Mouse (Mus musculus) embryonic facial prominence, embryonic 11.5 days (tissue): ENCODE results near the gene Nrf1. TPM values are rescaled to one million over a fixed set of nuclear protein-coding genes. Genes with fewer than 3 reads are reported as not detected.

Experiments used
- ATAC-seq: fragments of 200-750 bp; cut with Nextera tagmentation; replicated peaks from 2 replicates; pipeline ENCODE4 v1.8.0; 2017; ENCODE audit warnings: low read depth; ENCODE audit not compliant: insufficient number of reproducible peaks, low FRiP score, low TSS enrichment
- DNase-seq: peaks from one replicate; pipeline ENCODE4 v3.0.0-alpha.2; 2015; ENCODE audit warnings: low spot score
- H3K27ac ChIP-seq: fragments of 300-500 bp; sonication (generic); replicated peaks from 2 replicates; pipeline ENCODE4 v1.5.1; 2014; ENCODE audit warnings: mild to moderate bottlenecking, low read depth, low read length, control low read depth
- H3K27me3 ChIP-seq: fragments of 300-500 bp; sonication (generic); 2 replicates; pipeline ENCODE4 v1.6.1; 2014; ENCODE audit warnings: mild to moderate bottlenecking, low read length, moderate library complexity, mixed read lengths; ENCODE audit not compliant: control insufficient read depth, insufficient read depth
- H3K36me3 ChIP-seq: fragments of 300-500 bp; sonication (generic); replicated peaks from 2 replicates; pipeline ENCODE4 v1.6.1; 2014; ENCODE audit warnings: low read depth, mild to moderate bottlenecking, low read length, moderate library complexity, mixed read lengths; ENCODE audit not compliant: control insufficient read depth, insufficient read depth
- H3K4me1 ChIP-seq: fragments of 300-500 bp; sonication (generic); 2 replicates; pipeline ENCODE4 v1.6.1; 2014; ENCODE audit warnings: low read length, mixed read lengths; ENCODE audit not compliant: control insufficient read depth, insufficient read depth
- H3K4me2 ChIP-seq: fragments of 300-500 bp; sonication (generic); 2 replicates; pipeline ENCODE4 v1.6.1; 2014; ENCODE audit warnings: low read depth, mild to moderate bottlenecking, control low read depth, low read length, moderate library complexity
- H3K4me3 ChIP-seq: fragments of 300-500 bp; sonication (generic); 2 replicates; pipeline ENCODE4 v1.5.1; 2014; ENCODE audit warnings: low read depth, low read length, control low read depth
- H3K9ac ChIP-seq: fragments of 300-500 bp; sonication (generic); replicated peaks from 2 replicates; pipeline ENCODE4 v1.6.1; 2014; ENCODE audit warnings: mild to moderate bottlenecking, control low read depth, low read length
- H3K9me3 ChIP-seq: fragments of 300-500 bp; sonication (generic); replicated peaks from 2 replicates; pipeline ENCODE4 v1.6.1; 2016; ENCODE audit warnings: mild to moderate bottlenecking, low read length, inconsistent platforms, mixed read lengths; ENCODE audit not compliant: control insufficient read depth
- WGBS: fragments of 180-500 bp; shearing (Covaris S2); extraction: QIAGEN DNeasy Blood & Tissue Kit; methylation state at CpG from one replicate; pipeline ENCODE4 v1.1.7; 2014; 5-methylcytosine and 5-hydroxymethylcytosine counted together
- polyA plus RNA-seq: library from polyadenylated mRNA; unstranded; fragments of >200 nt; fragmentation: Nextera tagmentation; extraction: Ambion mirVana; gene quantifications from 2 replicates; pipeline ENCODE4 v1.2.1, GENCODE M21; 2014

Nrf1 gene
- polyA plus RNA-seq, 1 experiment from 2014 or later = 80.1 TPM

DNA sequence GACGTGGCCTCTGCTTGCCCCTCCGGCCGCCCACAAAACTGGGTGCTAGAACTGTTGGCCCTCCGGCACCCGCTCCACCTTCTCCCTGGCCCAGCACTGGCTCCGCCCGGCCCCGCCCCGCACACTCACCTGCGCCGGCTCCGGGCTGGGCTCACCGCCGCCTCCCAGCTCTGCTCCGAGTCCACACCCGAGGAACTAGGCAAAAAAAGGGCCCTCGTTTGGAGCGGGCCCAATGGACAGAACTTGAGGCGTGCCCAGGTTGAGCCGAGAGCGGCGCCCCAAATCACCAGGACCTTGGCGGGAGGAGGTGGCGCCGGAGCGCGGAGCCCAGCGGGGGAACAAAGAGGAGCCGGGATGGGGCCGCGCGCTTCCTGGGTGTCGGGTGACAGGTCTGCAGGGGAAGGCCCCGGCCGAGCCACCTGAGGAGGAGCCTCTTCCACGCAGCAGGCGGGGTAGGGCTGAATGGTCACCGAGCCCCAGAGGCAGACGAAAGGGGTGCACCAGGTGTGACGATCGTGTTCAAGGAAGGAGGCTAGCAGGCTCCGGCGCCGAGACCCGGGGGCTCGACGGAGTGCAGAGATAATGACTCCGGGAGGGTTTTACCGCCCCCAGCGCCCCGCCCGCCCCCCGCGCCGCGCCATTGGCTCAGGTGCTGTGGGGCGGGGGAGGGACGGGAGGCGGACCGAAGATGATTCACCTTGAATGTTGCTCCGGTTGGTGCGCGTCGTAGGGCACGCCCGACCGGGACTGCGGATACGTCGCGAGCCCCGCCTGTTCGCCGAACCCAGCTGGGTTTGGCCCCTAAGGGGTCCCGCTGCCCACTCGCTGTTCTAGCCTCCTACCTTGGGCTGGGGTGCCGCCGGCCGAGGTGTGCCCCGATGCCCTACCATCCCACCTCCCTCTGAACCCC lies 126.0 kb downstream of the Nrf1 start:
- peak; percentile 14; the same call in 1 of the 2 replicates for ATAC-seq

DNA sequence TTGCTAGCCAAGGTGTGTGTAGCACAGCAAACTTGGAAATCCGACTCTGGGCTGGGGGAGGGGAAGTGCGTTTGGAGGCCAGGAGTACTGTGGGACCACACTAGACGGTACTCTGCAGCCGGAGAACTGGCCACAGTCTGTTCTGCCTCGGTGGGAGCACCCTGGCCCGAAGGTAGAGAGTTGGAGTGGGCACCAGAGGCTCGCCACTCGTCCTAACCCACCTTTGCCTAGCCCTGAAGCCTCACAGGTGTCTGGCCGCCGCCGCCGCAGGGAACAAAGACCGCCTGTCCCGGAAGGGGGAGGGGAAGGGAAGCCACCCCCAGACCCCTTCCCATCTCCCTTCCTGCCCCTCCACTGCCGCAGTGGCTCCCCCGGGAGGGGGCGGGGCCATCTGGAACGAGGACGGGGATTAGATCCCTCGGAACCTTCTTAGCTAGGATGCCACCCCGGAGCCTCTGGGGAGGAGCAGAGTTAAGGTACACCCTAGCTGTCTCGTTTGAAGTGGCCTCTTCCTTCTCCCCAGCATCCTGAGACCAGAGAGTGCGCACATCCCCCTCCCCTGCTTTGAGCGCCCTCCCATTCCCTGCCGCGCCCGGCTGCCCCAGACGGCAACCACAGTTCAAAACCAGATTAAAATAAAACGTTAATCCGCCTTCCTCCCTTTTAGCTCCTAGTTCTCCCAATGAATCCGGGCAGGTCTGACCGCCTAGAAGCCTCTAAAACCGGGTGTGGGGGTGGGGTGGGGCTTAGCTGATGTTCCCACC lies 126.9 kb downstream of the Nrf1 start:
- H3K9me3 ChIP-seq = no peaks in the 10 kb centered on the region
- DNase-seq = peak; percentile 64
- H3K4me1 ChIP-seq = peaks cover 17% of the 10 kb centered on the region
- WGBS = under 1% methylated on average over 31 of the region's 33 CpGs
- peaks cover 78% of the 10 kb centered on the region for H3K27me3 ChIP-seq
- ATAC-seq = peak; percentile 17; the same call in 1 of the 2 replicates
- H3K9ac ChIP-seq = peak overlapping the region; percentile 35
- peak overlapping the region; percentile 43 for H3K4me3 ChIP-seq
- no peaks in the 10 kb centered on the region for H3K36me3 ChIP-seq
- H3K27ac ChIP-seq = peak overlapping the region; percentile 82
- peak overlapping the region; percentile 49 for H3K4me2 ChIP-seq

More for the DNA sequence above, 126.0 kb downstream of the Nrf1 start:
- DNase-seq = peak; percentile 66
- Histone ChIP-seq H3K4me2 (peak overlapping the region; percentile 49), H3K27ac (peak overlapping the region; percentile 82), H3K4me1 (peaks cover 17% of the 10 kb centered on the region), H3K27me3 (peaks cover 71% of the 10 kb centered on the region), H3K9me3 (no peaks in the 10 kb centered on the region), H3K4me3 (peak overlapping the region; percentile 43), H3K9ac (peak overlapping the region; percentile 64), H3K36me3 (no peaks in the 10 kb centered on the region)
- under 1% methylated on average over 80 of the region's 80 CpGs for WGBS

DNA sequence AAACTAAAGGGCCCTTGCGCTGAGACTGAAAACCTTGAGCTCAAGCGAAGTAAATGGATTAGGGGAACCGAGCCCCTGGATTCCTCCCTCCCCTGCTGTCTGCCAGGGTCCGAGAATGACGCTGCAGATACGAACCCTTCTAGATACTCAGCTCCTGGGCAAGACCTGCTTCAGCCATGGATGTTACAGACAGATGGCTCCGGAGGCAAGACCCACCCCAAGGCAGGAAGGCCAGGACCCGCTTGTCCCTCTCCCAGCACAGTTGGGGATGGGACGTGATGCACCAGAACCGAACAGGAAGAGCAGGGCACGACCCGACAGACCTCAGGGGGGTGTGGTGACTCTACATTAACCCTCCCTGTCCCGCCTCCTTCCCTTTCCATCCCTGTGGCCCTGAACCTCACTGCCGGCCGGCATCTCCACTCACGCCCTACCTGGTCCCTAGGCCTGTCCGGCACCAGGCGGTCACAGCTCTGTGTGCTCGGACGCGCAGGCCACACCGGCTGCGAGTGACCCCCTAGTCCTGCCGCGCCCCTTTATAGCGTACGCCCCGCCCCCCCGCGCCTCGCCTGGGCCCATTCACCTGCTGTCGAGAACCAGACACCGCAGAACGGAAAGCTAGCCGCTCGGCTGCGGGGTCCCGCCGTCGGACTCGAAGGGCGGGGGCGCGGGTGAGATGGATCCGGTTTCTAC lies 127.6 kb downstream of the Nrf1 start:
- peak overlapping the region; percentile 41; the same call in 1 of the 2 replicates for H3K27ac ChIP-seq
- DNase-seq (no peak), ATAC-seq (peak; percentile 19; the same call in 1 of the 2 replicates)
- 0% methylated on average over 43 of the region's 45 CpGs for WGBS
- H3K4me3 ChIP-seq = peak overlapping the region; percentile 26
- H3K9ac ChIP-seq = peak overlapping the region; percentile 33
- H3K4me2 ChIP-seq = peak overlapping the region; percentile 37
- H3K36me3 ChIP-seq = no peaks in the 10 kb centered on the region
- peaks cover 85% of the 10 kb centered on the region for H3K27me3 ChIP-seq
- no peaks in the 10 kb centered on the region for H3K9me3 ChIP-seq
- peaks cover 17% of the 10 kb centered on the region for H3K4me1 ChIP-seq

DNA sequence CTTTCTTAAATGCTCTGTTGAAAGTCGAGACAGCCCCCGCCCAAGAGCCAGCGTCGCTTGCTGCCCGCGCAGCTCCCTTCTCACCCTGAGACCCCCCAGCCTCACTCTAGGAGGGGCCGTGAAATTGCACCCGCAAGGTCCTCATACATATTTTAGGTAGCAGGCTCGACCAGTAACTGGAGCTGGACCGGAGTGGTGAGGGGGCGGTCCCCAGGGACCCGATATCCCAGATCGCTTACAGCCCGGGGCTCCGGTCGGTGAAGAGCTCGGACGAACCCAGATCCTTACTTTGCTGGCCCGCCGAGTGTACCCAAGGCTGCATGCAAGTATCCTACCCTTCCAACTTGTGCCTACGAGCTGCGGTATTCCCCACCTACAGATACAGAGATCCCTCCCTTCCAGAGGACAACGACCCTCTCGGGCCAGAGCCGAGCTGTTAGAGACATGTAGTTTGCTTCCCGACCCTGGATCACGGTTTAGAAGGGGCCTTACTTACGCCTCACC lies 128.2 kb downstream of the Nrf1 start:
- Histone ChIP-seq H3K36me3 (no peaks in the 10 kb centered on the region), H3K9me3 (no peaks in the 10 kb centered on the region), H3K27me3 (peaks cover 88% of the 10 kb centered on the region), H3K9ac (no peak overlapping the region; the same call in 1 of the 2 replicates), H3K4me2 (peak overlapping the region; percentile 37), H3K27ac (no peak overlapping the region), H3K4me3 (peak overlapping the region; percentile 26), H3K4me1 (peaks cover 17% of the 10 kb centered on the region)
- WGBS = under 1% methylated on average over 28 of the region's 28 CpGs
- DNase-seq (peak; percentile 62), ATAC-seq (no peak)

DNA sequence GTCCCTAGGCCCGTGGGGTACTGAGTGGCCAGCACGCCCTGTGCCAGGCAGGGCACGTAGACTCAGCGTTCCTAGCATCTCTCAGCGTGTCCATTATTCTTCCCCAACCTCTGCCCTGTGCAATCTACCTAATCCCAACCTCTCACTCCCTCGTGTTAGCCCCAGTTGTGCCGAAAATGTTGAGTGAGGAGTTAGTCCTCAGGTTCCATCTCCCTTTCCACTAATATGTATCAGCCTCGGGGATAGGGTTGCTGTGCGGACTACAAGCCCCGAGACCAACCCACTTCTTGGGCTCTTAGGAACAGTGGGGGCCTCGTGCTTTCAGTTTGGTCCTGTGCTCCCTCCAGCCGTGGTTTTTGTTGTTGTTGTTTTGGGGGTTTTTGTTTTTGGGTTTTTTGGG lies 128.7 kb downstream of the Nrf1 start:
- Histone ChIP-seq H3K27me3 (peaks cover 86% of the 10 kb centered on the region), H3K4me2 (no peak overlapping the region), H3K4me3 (peak overlapping the region; percentile 26; the same call in 1 of the 2 replicates), H3K27ac (no peak overlapping the region; the same call in 1 of the 2 replicates), H3K9me3 (no peaks in the 10 kb centered on the region), H3K4me1 (peaks cover 17% of the 10 kb centered on the region), H3K36me3 (no peaks in the 10 kb centered on the region), H3K9ac (no peak overlapping the region)
- ATAC-seq = no peak
- 2% methylated on average over 12 of the region's 12 CpGs for WGBS
- peak; percentile 28 for DNase-seq

DNA sequence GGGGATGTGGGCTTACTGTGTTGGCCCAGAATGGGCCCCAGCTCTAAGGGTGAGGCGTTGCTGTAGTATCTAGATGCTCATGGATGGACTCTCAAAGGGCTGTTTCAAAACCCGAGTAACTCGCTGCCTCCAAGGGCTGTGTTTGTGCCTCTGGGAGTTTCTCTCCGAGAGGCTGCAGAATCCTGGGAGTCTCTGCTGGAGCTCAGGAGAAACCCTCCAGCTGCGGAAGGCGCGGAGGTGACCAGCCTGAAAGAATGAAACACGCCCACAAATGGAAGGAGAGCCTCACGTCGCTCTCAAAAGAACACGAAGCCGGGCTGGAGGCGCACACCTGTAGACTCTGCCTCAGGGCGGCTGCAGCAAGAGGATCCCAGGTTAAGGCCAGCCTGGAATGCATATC lies 129.5 kb downstream of the Nrf1 start:
- peaks cover 80% of the 10 kb centered on the region for H3K27me3 ChIP-seq
- DNase-seq (peak; percentile 52), ATAC-seq (no peak)
- no peaks in the 10 kb centered on the region for H3K36me3 ChIP-seq
- H3K4me3 ChIP-seq = no peak overlapping the region
- H3K9me3 ChIP-seq = no peaks in the 10 kb centered on the region
- H3K4me2 ChIP-seq = no peak overlapping the region
- WGBS = 1% methylated on average over 14 of the region's 14 CpGs
- H3K9ac ChIP-seq = no peak overlapping the region
- H3K27ac ChIP-seq = no peak overlapping the region
- peaks cover 17% of the 10 kb centered on the region for H3K4me1 ChIP-seq

DNA sequence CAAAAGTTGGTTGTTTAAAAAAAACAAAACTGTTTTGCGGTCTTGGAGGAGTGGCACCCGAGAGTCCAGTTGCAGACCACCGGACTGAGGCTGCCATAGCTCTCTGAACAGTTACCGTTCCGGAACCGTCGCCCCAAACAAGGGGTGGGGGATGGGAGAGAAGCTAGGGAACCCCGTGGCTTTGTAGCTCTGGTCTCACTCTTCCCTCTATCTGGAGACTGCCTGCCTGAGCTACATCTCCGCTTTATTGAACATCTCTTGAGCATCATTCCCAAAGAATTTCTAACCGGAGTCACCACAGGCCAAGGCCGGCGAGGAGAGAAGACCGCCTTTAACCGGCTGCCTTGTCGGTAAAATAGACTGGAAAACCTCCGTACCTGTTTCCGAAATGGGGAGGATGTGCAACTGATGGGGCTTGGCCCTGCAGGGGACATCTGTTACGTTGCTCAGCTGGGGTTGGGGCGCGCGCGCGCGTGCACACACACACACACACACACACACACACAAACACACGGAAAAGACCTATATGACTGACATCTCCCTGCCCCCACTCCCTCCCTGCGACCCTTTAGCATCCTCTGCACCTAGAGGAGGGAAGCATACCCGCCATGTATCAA lies 130.3 kb downstream of the Nrf1 start:
- H3K4me1 ChIP-seq = peaks cover 17% of the 10 kb centered on the region
- peaks cover 72% of the 10 kb centered on the region for H3K27me3 ChIP-seq
- no peaks in the 10 kb centered on the region for H3K36me3 ChIP-seq
- H3K4me2 ChIP-seq = no peak overlapping the region; the same call in 1 of the 2 replicates
- no peak overlapping the region for H3K4me3 ChIP-seq
- no peak overlapping the region for H3K27ac ChIP-seq
- WGBS = 2% methylated on average over 27 of the region's 27 CpGs
- H3K9ac ChIP-seq = no peak overlapping the region
- H3K9me3 ChIP-seq = no peaks in the 10 kb centered on the region
- ATAC-seq (no peak), DNase-seq (no peak)
